Mouse (Mus musculus) testis, adult 2 months (tissue): ENCODE data around the gene Spata33.

Source experiments
- CTCF ChIP-seq: fragments of 200-500 bp; IDR thresholded peaks from 2 replicates; pipeline ENCODE4 v1.5.1; 2012; ENCODE audit warnings: low read depth, mild to moderate bottlenecking, inconsistent platforms, low read length, moderate library complexity; ENCODE audit not compliant: control insufficient read depth, insufficient read depth, insufficient replicate concordance
- POLR2A ChIP-seq: fragments of 200-500 bp; IDR thresholded peaks from 2 replicates; pipeline ENCODE4 v1.6.1; 2012; ENCODE audit warnings: low read depth, mild to moderate bottlenecking, inconsistent platforms, low read length, moderate library complexity; ENCODE audit not compliant: control insufficient read depth

DNA sequence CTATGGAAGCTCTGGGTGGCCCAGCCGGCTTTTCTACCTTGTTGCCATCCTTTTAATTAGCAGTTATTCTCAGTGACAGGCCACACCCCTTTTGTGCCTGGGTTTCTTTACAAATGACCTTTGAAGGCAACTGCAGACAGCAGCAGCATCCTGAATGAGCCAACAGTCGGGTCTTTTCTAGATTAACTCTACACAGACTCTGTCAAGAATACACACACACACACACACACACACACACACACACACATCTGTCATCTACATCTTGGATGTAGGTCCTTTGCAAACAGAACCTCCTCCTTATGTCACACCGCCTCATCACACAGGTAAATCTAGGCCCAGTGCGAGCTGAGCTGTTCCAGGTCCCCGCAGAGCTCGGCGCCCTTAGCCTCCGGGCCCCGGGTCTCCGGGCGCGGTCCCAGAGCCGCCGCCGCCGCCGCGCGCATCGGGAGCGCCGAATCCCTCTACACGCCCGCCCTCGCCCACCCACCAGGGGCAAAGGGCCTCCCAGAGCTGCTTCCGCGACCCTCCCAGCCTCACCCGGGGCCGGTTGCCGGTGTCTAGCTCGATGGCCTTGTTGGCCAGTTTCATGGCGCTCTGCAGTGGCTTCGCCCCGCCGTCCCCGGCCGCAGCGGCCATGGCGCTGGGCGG is 40.9 kb downstream of the Spata33 start:
- TF ChIP-seq CTCF (no peak), POLR2A (no peak)
